Mouse (Mus musculus): ENCODE measurements at regions not wholly inside any gene's neighbourhood (a gene's known extent, or its start where the extent isn't known, plus 50 kb on each side); places are given as distances from the start of the nearest gene placed in this dataset.

DNA sequence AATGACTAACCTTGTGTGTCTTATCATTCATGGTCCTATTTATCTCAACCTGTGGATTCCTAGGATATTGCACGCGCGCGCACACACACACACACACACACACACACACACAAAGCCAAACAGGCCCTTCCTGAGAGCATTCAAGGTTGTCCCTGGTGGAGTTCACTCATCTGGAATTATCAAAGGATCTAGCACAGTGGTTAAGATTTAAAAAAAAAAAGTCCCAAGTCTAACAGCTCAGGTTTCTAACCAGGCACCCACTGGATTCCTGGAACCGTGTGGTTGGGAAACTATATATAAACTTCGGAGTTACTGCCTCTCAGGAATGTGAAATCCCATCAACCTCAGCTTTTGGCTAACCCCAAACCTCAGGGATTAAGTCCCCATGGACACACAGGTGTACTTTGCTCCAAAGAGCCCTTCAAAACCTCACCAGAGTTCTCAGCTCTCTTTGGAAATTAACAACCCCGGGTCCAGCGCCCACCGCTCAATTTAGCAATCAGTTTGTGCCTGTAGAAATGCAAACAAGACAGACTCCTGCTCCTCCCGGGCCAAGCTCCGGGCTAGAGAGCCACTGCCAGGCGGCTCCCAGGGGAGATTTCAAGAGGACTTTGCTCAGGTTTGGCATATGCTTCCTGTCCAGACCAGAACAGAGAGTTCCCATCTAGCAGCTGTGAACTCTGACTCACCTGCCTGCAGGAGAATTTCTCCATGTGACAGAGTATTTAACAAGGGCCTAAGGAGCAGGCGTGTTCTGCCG is 320.1 kb upstream of the Jarid2 start:
- Histone ChIP-seq H3K4me1 (ENCODE audit: control insufficient read depth, insufficient read depth, low read length) (peaks cover 7% of the 10 kb centered on the region; the same call in 1 of the 2 replicates), H3K27ac (ENCODE audit: insufficient read depth, low read length) (no peak overlapping the region), H3K4me3 (replicated peaks; ENCODE audit: insufficient read depth, low read depth, low read length) (no peak overlapping the region), H3K27me3 (ENCODE audit: control insufficient read depth, insufficient read depth, low read length) (no peaks in the 10 kb centered on the region)
- peak; percentile 54 to 67 for DNase-seq
- WGBS = 51% methylated on average over 14 of the region's 14 CpGs
- no peak for TF ChIP-seq POLR2A (IDR thresholded peaks at IDR 0.05; ENCODE audit: borderline replicate concordance, insufficient read depth, low read length)
- no peak for TF ChIP-seq CTCF (IDR thresholded peaks at IDR 0.05; ENCODE audit: borderline replicate concordance, insufficient read depth, low read depth, low read length)

DNA sequence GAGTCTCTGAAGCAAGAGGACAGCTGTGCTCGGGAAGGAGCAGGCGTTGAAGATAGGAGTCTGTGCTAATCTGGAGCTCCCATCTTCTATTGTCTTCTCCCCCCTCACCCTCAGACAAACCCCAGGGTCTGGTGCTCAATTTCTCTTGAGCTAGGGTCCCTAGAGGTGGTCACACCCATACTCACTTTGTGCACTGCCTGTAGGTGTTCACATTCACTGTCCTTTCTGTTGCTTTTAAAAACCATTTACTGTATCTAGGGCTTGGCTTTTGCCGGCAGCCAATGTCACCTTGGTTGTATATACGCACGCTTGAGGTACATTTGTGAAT is 319.6 kb upstream of the Jarid2 start:
- Histone ChIP-seq H3K27ac (ENCODE audit: insufficient read depth, low read length) (no peak overlapping the region), H3K27me3 (ENCODE audit: control insufficient read depth, insufficient read depth, low read length) (no peaks in the 10 kb centered on the region), H3K4me1 (ENCODE audit: control insufficient read depth, insufficient read depth, low read length) (peaks cover 7% of the 10 kb centered on the region; the same call in 1 of the 2 replicates), H3K4me3 (replicated peaks; ENCODE audit: insufficient read depth, low read depth, low read length) (no peak overlapping the region)
- no peak for DNase-seq
- TF ChIP-seq CTCF (IDR thresholded peaks at IDR 0.05; ENCODE audit: borderline replicate concordance, insufficient read depth, low read depth, low read length) (no peak), POLR2A (IDR thresholded peaks at IDR 0.05; ENCODE audit: borderline replicate concordance, insufficient read depth, low read length) (no peak)
- WGBS = 81% methylated on average over 5 of the region's 5 CpGs

DNA sequence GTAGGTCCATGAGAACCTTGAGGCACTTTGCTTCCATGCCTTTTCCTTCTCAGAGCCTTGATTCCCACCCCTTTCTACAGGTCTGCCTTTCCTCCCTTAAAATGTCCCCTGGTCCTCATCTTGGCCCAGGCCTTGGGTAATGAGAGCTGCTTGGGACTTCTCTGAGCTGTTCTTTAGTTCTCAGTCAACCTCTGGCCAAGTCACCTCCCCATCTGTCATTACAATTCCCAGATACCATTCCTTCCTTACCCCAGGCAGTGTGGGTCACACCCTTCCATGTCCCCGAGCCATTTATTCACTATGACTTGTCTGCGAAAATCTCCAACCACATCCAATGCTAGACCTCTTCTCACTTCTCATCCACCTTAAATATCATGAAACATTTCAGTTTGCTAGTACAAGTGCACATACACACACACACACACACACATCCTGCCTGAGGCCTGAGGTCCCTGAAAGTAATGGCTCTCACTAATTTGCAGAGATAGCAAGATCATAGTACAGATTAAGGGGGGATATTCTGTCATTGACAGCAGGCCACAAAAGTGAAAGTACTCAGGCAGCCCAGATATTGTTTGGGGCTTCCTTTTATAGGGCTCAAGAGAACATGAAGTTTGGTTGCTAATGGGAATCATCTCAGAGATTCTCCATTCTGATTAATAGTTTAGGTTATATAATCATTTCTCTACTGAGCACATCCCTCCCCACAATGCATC is 317.3 kb upstream of the Jarid2 start:
- DNase-seq = no peak
- Histone ChIP-seq H3K27me3 (ENCODE audit: control insufficient read depth, insufficient read depth, low read length) (no peaks in the 10 kb centered on the region), H3K27ac (ENCODE audit: insufficient read depth, low read length) (no peak overlapping the region), H3K4me3 (replicated peaks; ENCODE audit: insufficient read depth, low read depth, low read length) (no peak overlapping the region), H3K4me1 (ENCODE audit: control insufficient read depth, insufficient read depth, low read length) (peaks cover 7% of the 10 kb centered on the region; the same call in 1 of the 2 replicates)
- no peak for TF ChIP-seq CTCF (IDR thresholded peaks at IDR 0.05; ENCODE audit: borderline replicate concordance, insufficient read depth, low read depth, low read length)
- no peak for TF ChIP-seq POLR2A (IDR thresholded peaks at IDR 0.05; ENCODE audit: borderline replicate concordance, insufficient read depth, low read length)
- whole genome bisulfite sequencing = 99% methylated on average over 2 of the region's 2 CpGs

DNA sequence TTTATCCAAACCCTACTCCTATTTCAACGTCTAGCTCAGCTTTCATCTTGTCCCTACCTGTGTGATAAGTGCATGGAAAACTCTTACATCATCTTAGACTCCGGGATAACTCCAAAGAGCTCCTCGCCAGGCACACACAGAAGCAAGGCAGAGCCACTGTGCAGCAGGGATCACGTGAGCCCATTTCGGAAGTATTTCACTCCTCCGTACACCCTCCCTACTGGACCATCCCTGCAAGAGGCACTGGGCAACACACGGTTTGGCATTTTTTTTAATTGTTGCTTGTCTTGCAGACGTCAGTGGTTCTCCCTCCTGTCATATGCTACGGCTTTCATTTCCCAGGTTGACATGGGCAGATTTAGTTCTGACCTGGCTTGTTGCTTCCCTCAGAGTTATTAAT is 316.0 kb upstream of the Jarid2 start:
- 83% methylated on average over 9 of the region's 9 CpGs for WGBS
- Histone ChIP-seq H3K27ac (ENCODE audit: insufficient read depth, low read length) (no peak overlapping the region), H3K4me1 (ENCODE audit: control insufficient read depth, insufficient read depth, low read length) (peaks cover 7% of the 10 kb centered on the region; the same call in 1 of the 2 replicates), H3K27me3 (ENCODE audit: control insufficient read depth, insufficient read depth, low read length) (no peaks in the 10 kb centered on the region), H3K4me3 (replicated peaks; ENCODE audit: insufficient read depth, low read depth, low read length) (no peak overlapping the region)
- no peak for DNase-seq
- no peak for TF ChIP-seq POLR2A (IDR thresholded peaks at IDR 0.05; ENCODE audit: borderline replicate concordance, insufficient read depth, low read length)
- TF ChIP-seq CTCF (IDR thresholded peaks at IDR 0.05; ENCODE audit: borderline replicate concordance, insufficient read depth, low read depth, low read length) = no peak

DNA sequence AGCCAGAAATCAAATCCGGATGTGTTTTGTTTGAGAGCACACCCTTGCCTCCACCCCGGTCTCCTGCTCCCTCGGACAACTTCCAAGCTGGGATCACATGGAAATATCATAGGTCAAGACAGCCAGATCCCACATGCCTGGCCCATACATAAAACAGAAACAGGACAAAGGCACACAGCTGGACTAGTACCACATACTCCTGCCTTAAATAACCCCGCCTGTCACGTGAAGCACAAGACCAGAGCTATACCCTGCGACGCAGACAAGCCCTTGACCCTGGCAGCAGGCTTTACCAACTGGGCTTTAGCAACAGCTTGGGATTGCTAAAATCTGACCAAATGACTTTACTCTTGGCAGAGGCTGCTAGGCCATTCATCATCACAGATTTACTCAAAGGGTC is 313.3 kb upstream of the Jarid2 start:
- no peak overlapping the region for H3K4me3 ChIP-seq (replicated peaks; ENCODE audit: insufficient read depth, low read depth, low read length)
- WGBS = 82% methylated on average over 7 of the region's 7 CpGs
- TF ChIP-seq POLR2A (IDR thresholded peaks at IDR 0.05; ENCODE audit: borderline replicate concordance, insufficient read depth, low read length) = no peak
- TF ChIP-seq CTCF (IDR thresholded peaks at IDR 0.05; ENCODE audit: borderline replicate concordance, insufficient read depth, low read depth, low read length) = no peak

DNA sequence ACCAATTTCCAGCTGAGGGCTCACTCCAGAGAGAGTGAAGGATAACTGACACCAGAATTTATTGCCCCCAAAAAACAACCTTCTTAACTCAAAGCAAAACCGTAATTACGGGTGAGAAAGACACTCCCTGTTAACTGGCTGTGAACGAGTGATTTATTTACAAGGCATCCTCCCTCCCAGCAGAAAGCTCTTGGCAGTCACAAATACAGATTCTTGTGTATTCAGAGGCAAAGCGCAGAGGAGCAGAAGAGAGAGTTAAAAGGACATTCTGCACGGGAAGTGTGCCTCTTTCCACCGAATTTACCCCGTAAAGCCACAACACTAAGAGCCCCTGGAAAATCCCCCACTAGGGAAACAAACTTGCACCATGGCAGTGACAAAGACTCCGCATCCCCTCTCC is 312.3 kb upstream of the Jarid2 start:
- TF ChIP-seq CTCF (IDR thresholded peaks at IDR 0.05; ENCODE audit: borderline replicate concordance, insufficient read depth, low read depth, low read length) = no peak
- no peak for TF ChIP-seq POLR2A (IDR thresholded peaks at IDR 0.05; ENCODE audit: borderline replicate concordance, insufficient read depth, low read length)
- no peak for DNase-seq
- WGBS = 61% methylated on average over 8 of the region's 8 CpGs
- Histone ChIP-seq H3K4me1 (ENCODE audit: control insufficient read depth, insufficient read depth, low read length) (peaks cover 6% of the 10 kb centered on the region; the same call in 1 of the 2 replicates), H3K27ac (ENCODE audit: insufficient read depth, low read length) (no peak overlapping the region), H3K4me3 (replicated peaks; ENCODE audit: insufficient read depth, low read depth, low read length) (no peak overlapping the region), H3K27me3 (ENCODE audit: control insufficient read depth, insufficient read depth, low read length) (no peaks in the 10 kb centered on the region)

More for the DNA sequence above, 313.3 kb upstream of the Jarid2 start:
- Histone ChIP-seq H3K4me1 (ENCODE audit: control insufficient read depth, insufficient read depth, low read length) (no peaks in the 10 kb centered on the region; the same call in 1 of the 2 replicates), H3K27ac (ENCODE audit: insufficient read depth, low read length) (no peak overlapping the region), H3K27me3 (ENCODE audit: control insufficient read depth, insufficient read depth, low read length) (no peaks in the 10 kb centered on the region)
- no peak for DNase-seq

DNA sequence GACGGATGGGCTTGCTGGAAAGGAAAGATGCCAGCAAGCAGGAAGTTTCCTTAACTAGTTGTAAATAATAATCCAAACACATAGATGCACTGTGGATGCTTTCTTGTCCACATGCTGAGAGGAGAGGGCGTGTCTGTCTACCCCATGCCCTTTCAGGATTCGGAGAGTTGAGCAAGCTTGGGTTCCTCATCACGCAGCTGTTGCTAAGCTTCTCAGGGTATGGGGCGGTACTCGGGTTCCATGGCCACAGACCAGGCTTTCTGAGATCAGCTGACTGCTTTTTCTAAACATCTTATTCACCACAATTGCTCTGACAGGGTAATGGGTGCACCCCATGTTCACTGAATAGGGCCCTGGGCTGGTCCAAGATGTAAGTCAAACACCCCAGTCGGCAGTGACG is 310.2 kb upstream of the Jarid2 start:
- Histone ChIP-seq H3K4me3 (replicated peaks; ENCODE audit: insufficient read depth, low read depth, low read length) (no peak overlapping the region), H3K27ac (ENCODE audit: insufficient read depth, low read length) (no peak overlapping the region), H3K4me1 (ENCODE audit: control insufficient read depth, insufficient read depth, low read length) (peaks cover 7% of the 10 kb centered on the region; the same call in 1 of the 2 replicates), H3K27me3 (ENCODE audit: control insufficient read depth, insufficient read depth, low read length) (no peaks in the 10 kb centered on the region)
- WGBS = 90% methylated on average over 8 of the region's 8 CpGs
- no peak for DNase-seq
- TF ChIP-seq POLR2A (IDR thresholded peaks at IDR 0.05; ENCODE audit: borderline replicate concordance, insufficient read depth, low read length) = no peak
- no peak for TF ChIP-seq CTCF (IDR thresholded peaks at IDR 0.05; ENCODE audit: borderline replicate concordance, insufficient read depth, low read depth, low read length)

Measured in cerebellum, adult 2 months (tissue).